ENCODE assay signal across 9 mouse cellular contexts in the genomic region with DNA sequence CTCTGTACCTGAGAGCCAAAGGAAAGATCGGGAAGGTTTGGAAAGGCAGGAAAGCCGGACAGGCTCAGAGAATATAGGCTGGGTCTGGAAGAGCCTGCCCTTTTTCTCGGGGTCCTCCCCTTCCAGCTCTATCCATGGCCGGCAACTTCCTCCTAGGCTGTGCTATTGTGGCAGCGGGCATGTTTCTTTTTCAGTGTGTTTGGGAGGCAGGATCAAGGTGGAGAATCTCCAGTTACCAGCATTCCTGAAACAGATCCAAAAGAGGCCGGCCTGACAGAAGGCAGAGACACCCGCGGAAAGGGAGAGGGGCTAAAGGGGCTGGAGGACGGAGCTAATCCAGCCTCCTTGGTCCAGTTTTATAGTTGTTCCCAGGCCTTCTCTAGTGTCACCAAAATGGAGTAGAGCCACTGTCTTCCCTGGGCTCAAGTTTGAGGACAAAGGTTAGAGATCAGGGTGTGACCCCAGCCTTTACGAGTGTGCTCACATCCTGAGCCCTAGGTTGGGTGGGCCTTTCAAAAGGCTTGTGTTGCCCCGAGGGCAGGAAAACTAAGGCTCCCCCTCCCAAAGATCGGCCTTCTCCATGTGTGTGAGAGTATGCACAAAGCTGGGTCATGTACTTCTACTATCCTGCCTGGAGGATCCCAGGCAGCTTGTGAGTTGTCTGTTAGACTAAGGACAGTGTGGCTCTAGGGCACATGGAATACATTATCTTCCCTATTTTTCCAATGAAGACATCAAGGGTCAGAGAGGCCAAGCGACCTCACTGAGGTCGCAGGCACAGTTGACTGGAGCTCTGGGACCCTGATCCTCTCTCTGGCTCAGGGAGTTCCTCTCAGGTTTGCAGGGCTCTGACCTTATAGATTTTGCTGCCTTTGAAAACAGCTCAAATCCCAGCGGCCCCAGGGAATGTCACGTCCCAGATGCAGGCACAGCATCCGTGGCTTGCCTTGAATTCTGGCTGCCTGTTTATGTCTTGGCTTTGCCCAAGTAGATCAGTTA. TPM values are rescaled to one million over a fixed set of nuclear protein-coding genes. Genes with fewer than 3 reads are reported as not detected.
DNase-seq lines count a peak whose midpoint lies in the region; ATAC-seq and TF ChIP-seq lines count a peak whose summit lies in the region.
"Had no signal": no experiment of that assay in that cellular context is flagged by ENCODE, and none has a peak within 500 bp of the region (broad histone marks: within the 10 kb centered on the region; RNA-seq: fewer than 3 reads in every experiment).

No protein-coding gene starts in this region.

- no peaks in the 10 kb centered on the region for H3K9me3 ChIP-seq in E14TG2a.4 (ENCODE audit: low read length)
- H3K9me3 ChIP-seq in heart, postnatal 0 days (replicated peaks; ENCODE audit: control insufficient read depth, low read length) = no peaks in the 10 kb centered on the region
- no peaks in the 10 kb centered on the region for H3K9me3 ChIP-seq in liver, embryonic 13.5 days (replicated peaks)

- DNase-seq in MN1 (ENCODE audit: low spot score) = peak; percentile 72
- DNase-seq in heart, postnatal 0 days (ENCODE audit: low spot score) = peak; percentile 64
- DNase-seq in liver, embryonic 13.5 days = no peak
- no peak for DNase-seq in right cerebral cortex, postnatal 14 days
- no peak for DNase-seq in adrenal gland, postnatal 4 days (ENCODE audit: low spot score in 2 of 2)
- DNase-seq in layer of hippocampus, postnatal 10 days (ENCODE audit: low spot score in 2 of 2) = no peak
- DNase-seq in right cerebral cortex, adult 18-20 months = no peak

- no peak for TF ChIP-seq CTCF in E14TG2a.4 (conservative IDR thresholded peaks at IDR 0.05; ENCODE audit: low read length)
- TF ChIP-seq CTCF in heart, postnatal 0 days (IDR thresholded peaks at IDR 0.05; ENCODE audit: low read depth) = no peak

- peak overlapping the region; percentile 74 for H3K4me3 ChIP-seq in E14TG2a.4 (replicated peaks; ENCODE audit: low read length)
- H3K4me3 ChIP-seq in heart, postnatal 0 days (ENCODE audit: low read depth, low read length) = peak overlapping the region; percentile 27; the same call in 1 of the 2 replicates
- no peak overlapping the region for H3K4me3 ChIP-seq in liver, embryonic 13.5 days (replicated peaks)

- no peak for TF ChIP-seq EP300 in heart, postnatal 0 days (IDR thresholded peaks at IDR 0.05; ENCODE audit: low read depth)

- H3K9ac ChIP-seq in heart, postnatal 0 days (replicated peaks; ENCODE audit: low read depth, low read length) = peak overlapping the region; percentile 22; the same call in 1 of the 2 replicates
- no peak overlapping the region for H3K9ac ChIP-seq in liver, embryonic 13.5 days

- peak; percentile 44 for ATAC-seq in heart, postnatal 0 days (ENCODE audit: insufficient read depth, low read depth)
- ATAC-seq in liver, embryonic 13.5 days (ENCODE audit: low read depth) = peak; percentile 9; the same call in 1 of the 2 replicates

- H3K4me1 ChIP-seq in E14TG2a.4 (replicated peaks; ENCODE audit: low read depth, low read length) = peaks cover 98% of the 10 kb centered on the region
- H3K4me1 ChIP-seq in heart, postnatal 0 days (ENCODE audit: control insufficient read depth, insufficient read depth) = peaks cover 21% of the 10 kb centered on the region
- peaks cover 23% of the 10 kb centered on the region for H3K4me1 ChIP-seq in liver, embryonic 13.5 days (replicated peaks)

- WGBS in heart, postnatal 0 days = 32% methylated on average over 17 of the region's 17 CpGs
- WGBS in liver, embryonic 13.5 days (ENCODE audit: insufficient replicate concordance) = 40% methylated on average over 17 of the region's 17 CpGs

- no peaks in the 10 kb centered on the region for H3K27me3 ChIP-seq in E14TG2a.4 (ENCODE audit: insufficient read depth, low read length)
- no peaks in the 10 kb centered on the region for H3K27me3 ChIP-seq in heart, postnatal 0 days (ENCODE audit: control insufficient read depth, insufficient read depth, low read length)
- H3K27me3 ChIP-seq in liver, embryonic 13.5 days = 0 out of 2 replicates have a peak, but pooled peaks cover 14% of the 10 kb centered on the region

- H3K4me2 ChIP-seq in heart, postnatal 0 days (ENCODE audit: low read depth, low read length) = peak overlapping the region; percentile 59
- H3K4me2 ChIP-seq in liver, embryonic 13.5 days = no peak overlapping the region

- peak overlapping the region; percentile 85 for H3K27ac ChIP-seq in heart, postnatal 0 days (ENCODE audit: low read depth)
- peak overlapping the region; percentile 48 for H3K27ac ChIP-seq in liver, embryonic 13.5 days

- H3K36me3 ChIP-seq in E14TG2a.4 (ENCODE audit: insufficient read depth, low read length) = no peaks in the 10 kb centered on the region
- H3K36me3 ChIP-seq in heart, postnatal 0 days (replicated peaks; ENCODE audit: control insufficient read depth, insufficient read depth, low read length) = no peaks in the 10 kb centered on the region
- H3K36me3 ChIP-seq in liver, embryonic 13.5 days = no peaks in the 10 kb centered on the region

RNA-seq across cellular contexts. Expression of gene Rbfox2, which starts 37.6 kb away (rescaled TPM):
- total RNA-seq in heart, postnatal 0 days (2014; rRNA removed; ENCODE audit: low replicate concordance) = 143 and 151 TPM in 2 replicates
- 47.6 and 49.1 TPM in 2 replicates for polyA plus RNA-seq in heart, postnatal 0 days (2015; fragmentation: Nextera tagmentation; extraction: Ambion mirVana)
- 6.7 and 9.5 TPM in 2 replicates for polyA plus RNA-seq in liver, embryonic 13.5 days (2015; fragmentation: Nextera tagmentation; extraction: Ambion mirVana)
- 100 to 1,000 TPM; 102 to 104 TPM for total RNA-seq in adrenal gland, postnatal 4 days (2021)
- total RNA-seq in layer of hippocampus, postnatal 10 days (2021) = 100 to 1,000 TPM; 232 to 253 TPM

RNA-seq across cellular contexts. Expression of gene Apol7a, which starts 54.5 kb away (rescaled TPM):
- total RNA-seq in heart, postnatal 0 days (2014; rRNA removed; ENCODE audit: low replicate concordance) = 1.3 TPM in 1 of 2 replicates, not detected in the other
- 0.20 and 0.27 TPM in 2 replicates for polyA plus RNA-seq in heart, postnatal 0 days (2015; fragmentation: Nextera tagmentation; extraction: Ambion mirVana)
- polyA plus RNA-seq in liver, embryonic 13.5 days (2015; fragmentation: Nextera tagmentation; extraction: Ambion mirVana) = 0.17 and 0.27 TPM in 2 replicates
- 1 to 10 TPM in 1 of 2 experiments, not detected in 1; 2.5 TPM for total RNA-seq in adrenal gland, postnatal 4 days (2021)
- total RNA-seq in layer of hippocampus, postnatal 10 days (2021) = under 1 TPM; 0.32 to 0.42 TPM
- polyA plus RNA-seq: brain, embryonic 14.5 days had no signal

Comparison
In these comparisons a context has a peak if more than half of its experiments do, and no peak if none do; other contexts are left out.
1. DNase-seq: peak in MN1 (single experiment) and heart, postnatal 0 days (single experiment); none in liver, embryonic 13.5 days (single experiment), right cerebral cortex, postnatal 14 days (single experiment), adrenal gland, postnatal 4 days (0 of 2), layer of hippocampus, postnatal 10 days (0 of 2) and right cerebral cortex, adult 18-20 months (single experiment).